Mouse (Mus musculus): Measurements from ENCODE around the gene Slc38a4. TPM values are rescaled to one million over a fixed set of nuclear protein-coding genes. Genes with fewer than 3 reads are reported as not detected.

The Slc38a4 gene
- total RNA-seq, 1 experiment from 2014 or later: not detected

DNA sequence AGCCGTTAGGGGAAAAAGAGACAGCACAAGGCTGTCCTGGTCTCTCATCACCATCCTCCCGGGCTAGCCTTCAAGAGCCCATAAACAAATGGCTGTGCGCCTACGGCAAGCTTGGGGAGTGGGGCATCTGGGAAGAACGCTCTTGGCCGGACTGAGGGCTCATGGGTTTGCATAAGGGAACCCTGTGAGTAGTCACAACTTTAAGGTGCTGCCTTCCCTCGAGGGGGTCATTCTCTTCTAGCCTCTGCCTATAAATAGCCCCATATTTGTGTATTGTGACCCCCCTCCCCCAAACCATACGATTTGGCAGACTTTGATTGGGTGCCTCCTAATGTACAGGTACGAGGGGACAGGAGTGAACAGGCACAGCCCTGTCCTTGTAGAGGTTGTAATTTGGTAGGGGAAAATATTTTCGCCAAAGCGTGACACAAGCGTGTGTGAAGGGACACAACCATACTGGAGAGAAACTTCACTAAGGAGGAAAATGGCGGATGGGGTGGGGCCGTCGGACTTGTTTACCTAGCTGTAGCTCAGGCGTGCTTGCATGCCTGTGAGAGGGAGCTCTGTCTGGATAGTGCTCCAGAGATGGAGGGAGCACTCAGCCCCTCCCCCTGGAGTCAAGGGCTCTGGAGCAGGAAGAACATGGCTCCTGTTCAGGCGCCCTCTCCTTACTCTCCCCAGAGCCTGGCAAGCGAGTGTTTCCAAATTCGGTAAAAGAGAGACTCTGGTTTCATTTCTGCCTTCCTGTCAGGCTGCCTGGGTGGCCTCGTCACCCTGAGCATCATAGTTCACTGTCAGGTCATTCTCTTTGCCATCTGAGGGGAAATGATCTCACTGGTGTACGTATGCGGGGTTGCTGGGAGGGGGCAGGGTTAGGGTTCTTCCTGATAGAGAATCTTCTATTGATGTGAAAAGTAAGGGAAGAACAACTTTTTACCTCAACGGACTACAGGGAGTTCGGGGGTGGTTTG lies 3.6 kb upstream of the Slc38a4 start:
- no peak for ATAC-seq (ENCODE audit: extremely low read depth, insufficient number of reproducible peaks, low FRiP score, poor library complexity, severe bottlenecking)

GRCm38 (mm10) chr15:97054767-97055489 lies 828 bp downstream of the Slc38a4 start:
- ATAC-seq (ENCODE audit: extremely low read depth, insufficient number of reproducible peaks, low FRiP score, poor library complexity, severe bottlenecking): no peak

DNA sequence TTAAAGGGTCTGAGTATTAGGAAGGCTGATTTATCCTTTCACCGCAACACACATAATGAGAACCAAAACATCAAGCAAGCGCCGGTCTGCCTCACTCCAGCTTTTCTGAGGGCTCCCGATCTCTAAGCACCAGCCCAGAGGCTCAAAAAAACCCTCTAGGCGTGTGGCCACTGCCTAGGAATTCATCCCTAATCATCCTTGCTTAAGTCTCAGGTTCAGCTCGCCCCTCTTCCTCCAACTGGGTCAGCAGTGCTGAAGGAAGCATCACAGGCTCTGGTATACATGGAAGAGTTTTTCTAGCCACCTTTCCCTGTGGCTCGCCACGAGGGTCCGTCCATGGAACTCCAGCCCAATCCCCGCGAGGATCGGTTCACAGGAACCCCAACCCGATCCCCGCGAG lies 1.6 kb downstream of the Slc38a4 start:
- no peak for ATAC-seq (ENCODE audit: extremely low read depth, insufficient number of reproducible peaks, low FRiP score, poor library complexity, severe bottlenecking)

- ATAC-seq (ENCODE audit: extremely low read depth, insufficient number of reproducible peaks, low FRiP score, poor library complexity, severe bottlenecking): no peak
Measured at GRCm38 (mm10) chr15:97050436-97050835, 5.3 kb downstream of the Slc38a4 start.

- ATAC-seq (ENCODE audit: extremely low read depth, insufficient number of reproducible peaks, low FRiP score, poor library complexity, severe bottlenecking): no peak
Measured at GRCm38 (mm10) chr15:97050011-97050410, 5.7 kb downstream of the Slc38a4 start.

DNA sequence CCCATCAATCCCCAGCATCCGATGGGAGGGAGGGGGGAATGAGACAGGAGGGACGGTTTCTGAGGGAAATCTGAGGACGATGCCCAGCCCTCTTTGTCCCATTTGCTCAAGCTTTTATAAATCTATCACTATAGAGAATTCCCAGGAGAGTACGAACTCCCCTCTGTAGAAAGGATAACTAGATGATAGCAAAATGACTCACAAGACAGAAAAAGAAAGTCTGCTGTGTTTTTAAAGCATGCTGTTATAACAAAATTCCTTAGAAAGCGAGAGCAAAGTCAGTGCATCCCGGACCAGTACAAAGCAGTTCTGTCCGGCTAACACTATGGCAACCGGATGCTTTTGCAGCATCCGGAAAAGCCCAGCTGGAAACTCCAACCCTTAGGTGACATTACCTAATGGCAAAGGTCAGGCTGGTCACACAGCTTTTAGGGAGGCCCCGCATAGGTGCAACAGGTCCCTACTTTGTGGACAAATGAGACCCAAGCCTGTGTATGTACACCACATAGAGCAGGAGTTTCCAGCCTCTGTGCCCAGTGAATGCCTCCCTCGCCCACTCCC lies 6.4 kb downstream of the Slc38a4 start:
- no peak for ATAC-seq (ENCODE audit: extremely low read depth, insufficient number of reproducible peaks, low FRiP score, poor library complexity, severe bottlenecking)

- no peak for ATAC-seq (ENCODE audit: extremely low read depth, insufficient number of reproducible peaks, low FRiP score, poor library complexity, severe bottlenecking)
Measured at GRCm38 (mm10) chr15:97048267-97048666, 7.5 kb downstream of the Slc38a4 start.

GRCm38 (mm10) chr15:97043921-97044320 lies 11.8 kb downstream of the Slc38a4 start:
- ATAC-seq (ENCODE audit: extremely low read depth, insufficient number of reproducible peaks, low FRiP score, poor library complexity, severe bottlenecking): no peak

GRCm38 (mm10) chr15:97042001-97042491 lies 13.7 kb downstream of the Slc38a4 start:
- ATAC-seq (ENCODE audit: extremely low read depth, insufficient number of reproducible peaks, low FRiP score, poor library complexity, severe bottlenecking): no peak

DNA sequence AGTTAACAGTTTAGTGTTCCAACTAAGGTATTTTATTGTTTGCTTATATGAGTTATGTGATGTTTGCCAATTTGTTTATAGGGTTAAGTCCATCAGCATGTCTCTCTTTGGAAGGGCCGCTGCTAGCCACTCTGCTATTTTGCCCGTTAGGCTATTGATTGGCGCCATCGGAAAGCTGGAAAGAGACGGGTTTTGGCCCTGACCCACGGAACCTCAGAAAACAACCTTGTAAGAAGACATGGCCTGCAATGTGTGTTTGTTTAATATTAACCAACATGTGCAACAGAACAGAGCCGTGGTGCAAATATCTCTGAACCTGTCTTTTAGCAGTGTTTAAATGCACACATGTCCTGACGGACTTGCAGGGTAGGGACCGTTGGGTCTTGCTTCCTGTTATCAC lies 14.6 kb downstream of the Slc38a4 start:
- no peak for ATAC-seq (ENCODE audit: extremely low read depth, insufficient number of reproducible peaks, low FRiP score, poor library complexity, severe bottlenecking)

DNA sequence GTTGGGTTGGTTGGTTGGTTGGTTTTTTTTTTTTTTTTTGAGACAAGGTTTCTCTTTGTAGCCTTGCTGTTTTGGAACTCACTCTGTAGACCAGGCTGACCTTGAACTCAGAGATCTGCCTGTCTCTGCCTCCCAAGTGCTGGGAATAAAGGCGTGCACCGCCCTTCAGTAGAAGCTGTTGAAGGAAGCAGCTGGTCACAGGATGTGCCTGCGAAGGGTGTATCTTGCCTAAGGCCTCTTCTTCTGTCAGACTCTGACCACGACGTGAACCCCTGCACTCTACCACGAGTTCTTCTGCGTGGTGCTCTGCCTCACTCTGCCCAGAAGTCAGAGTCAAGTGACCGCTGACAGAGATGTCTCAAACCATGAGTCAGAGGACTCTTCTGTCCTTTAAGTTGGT lies 18.0 kb downstream of the Slc38a4 start:
- no peak for ATAC-seq (ENCODE audit: extremely low read depth, insufficient number of reproducible peaks, low FRiP score, poor library complexity, severe bottlenecking)

GRCm38 (mm10) chr15:97035892-97036291 lies 19.9 kb downstream of the Slc38a4 start:
- no peak for ATAC-seq (ENCODE audit: extremely low read depth, insufficient number of reproducible peaks, low FRiP score, poor library complexity, severe bottlenecking)

- ATAC-seq (ENCODE audit: extremely low read depth, insufficient number of reproducible peaks, low FRiP score, poor library complexity, severe bottlenecking): no peak
Measured at GRCm38 (mm10) chr15:97033485-97033991, 22.2 kb downstream of the Slc38a4 start.

DNA sequence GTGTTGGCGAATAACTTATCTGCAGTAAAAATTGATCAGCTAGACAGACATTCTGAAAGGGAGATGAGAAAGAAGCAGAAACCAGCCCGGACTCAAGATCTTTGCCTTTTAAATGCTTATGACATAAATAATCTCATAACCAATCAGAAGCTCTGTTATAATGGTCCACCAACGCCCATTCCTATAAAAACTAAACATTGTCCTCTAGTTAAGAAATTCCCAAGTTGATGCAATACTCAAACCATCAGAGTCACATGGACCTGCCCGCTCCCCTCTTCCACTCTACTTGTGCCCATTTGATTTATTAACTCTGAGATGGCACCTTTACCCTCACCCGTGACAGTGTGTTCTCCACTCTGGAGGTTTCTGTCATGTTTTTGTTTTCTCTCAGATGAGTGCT lies 23.9 kb downstream of the Slc38a4 start:
- no peak for ATAC-seq (ENCODE audit: extremely low read depth, insufficient number of reproducible peaks, low FRiP score, poor library complexity, severe bottlenecking)

DNA sequence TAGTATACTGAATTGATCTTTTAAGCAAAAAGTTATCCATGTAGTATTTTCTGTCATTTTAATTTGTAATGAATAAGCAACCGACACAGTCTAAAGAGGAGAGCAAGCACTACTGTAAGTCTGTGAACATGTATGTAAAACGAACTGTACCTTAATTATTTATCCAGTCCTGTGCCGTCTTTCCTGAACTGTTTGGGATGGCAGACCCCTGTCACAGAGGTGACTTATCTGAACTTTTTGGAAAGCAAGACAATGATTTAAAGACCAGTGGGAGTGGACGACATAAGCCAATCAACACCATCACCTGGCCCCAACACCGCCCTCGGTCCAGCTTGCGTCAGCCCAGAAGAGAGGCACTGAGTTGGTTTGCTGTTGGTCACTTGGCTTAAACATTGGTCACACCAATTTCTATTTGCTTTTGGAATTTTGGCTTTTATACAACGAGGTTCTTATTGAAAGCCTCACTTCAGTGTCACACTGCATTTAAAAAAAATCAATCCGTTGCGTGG lies 24.7 kb downstream of the Slc38a4 start:
- ATAC-seq (ENCODE audit: extremely low read depth, insufficient number of reproducible peaks, low FRiP score, poor library complexity, severe bottlenecking): no peak

DNA sequence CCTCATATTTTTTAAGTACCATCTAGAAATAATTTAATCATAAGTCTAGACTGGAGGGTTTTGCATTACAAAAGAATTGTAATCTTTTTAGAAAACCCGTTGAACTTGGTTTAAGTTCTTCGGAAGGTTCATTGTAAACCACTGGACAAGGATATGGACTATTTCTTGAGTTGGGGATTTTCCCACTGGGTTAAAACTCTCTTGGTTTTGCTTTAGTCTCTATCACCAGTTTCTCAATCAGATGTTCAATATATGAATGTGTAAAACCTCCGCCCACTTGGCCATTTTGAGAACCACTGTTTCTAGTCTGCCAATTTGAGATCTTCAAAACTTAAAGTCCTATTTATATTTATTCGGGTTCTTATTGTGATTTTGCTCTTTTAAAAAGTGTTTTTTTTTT lies 25.6 kb downstream of the Slc38a4 start:
- ATAC-seq (ENCODE audit: extremely low read depth, insufficient number of reproducible peaks, low FRiP score, poor library complexity, severe bottlenecking): no peak

DNA sequence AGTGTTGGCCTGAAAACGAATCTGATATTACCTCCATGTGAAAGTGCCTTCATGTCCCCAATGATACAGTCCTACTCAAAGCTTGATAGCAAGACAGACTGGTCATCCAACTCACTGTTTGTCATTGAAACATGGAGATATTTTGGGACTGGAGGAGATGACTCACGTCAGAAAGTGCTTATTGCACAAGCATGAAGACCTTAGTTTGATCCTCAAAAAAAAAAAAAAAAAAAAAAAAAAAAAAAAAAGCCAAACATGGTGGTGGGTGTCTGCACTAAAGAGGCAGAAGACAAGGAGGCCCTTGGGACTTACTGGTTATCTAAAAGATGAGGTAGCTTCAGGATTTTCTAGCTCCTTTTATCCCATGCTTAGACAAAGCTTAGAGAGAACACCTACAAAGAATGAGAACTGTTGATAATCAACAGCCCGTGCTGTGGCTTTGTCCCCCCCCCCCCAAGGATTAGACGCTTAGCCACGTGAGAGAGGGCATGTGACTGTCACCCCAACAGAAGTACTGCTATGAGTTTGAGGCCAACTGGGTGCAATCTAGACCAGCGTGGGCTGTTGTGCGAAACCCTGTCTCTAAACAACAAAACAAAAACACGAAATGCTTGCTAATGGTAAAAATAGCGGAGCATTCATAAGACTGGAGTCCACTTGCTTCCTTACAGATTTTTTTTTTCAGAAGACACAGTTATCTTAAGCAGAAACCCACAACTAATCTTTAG lies 26.5 kb downstream of the Slc38a4 start:
- no peak for ATAC-seq (ENCODE audit: extremely low read depth, insufficient number of reproducible peaks, low FRiP score, poor library complexity, severe bottlenecking)

- ATAC-seq (ENCODE audit: extremely low read depth, insufficient number of reproducible peaks, low FRiP score, poor library complexity, severe bottlenecking): no peak
Measured at GRCm38 (mm10) chr15:97028651-97029050, 27.1 kb downstream of the Slc38a4 start.
